Mouse (Mus musculus) frontal cortex, postnatal 36 days (tissue): ENCODE measurements around the gene Prkcd.

ENCODE experiments used
- DNase-seq, 2 experiments: peaks; one replicate each; pipeline ENCODE4 v3.0.0; 2022; ENCODE audit warnings: low spot score in 2 of 2

The Prkcd gene

GRCm38 (mm10) chr14:30635219-30635910, 9.4 kb upstream of the Prkcd start:
- DNase-seq, result no peak

- DNase-seq, result no peak
These were observed 8.4 kb upstream of the Prkcd start for GRCm38 (mm10) chr14:30634418-30634817.

GRCm38 (mm10) chr14:30633708-30634107, 7.7 kb upstream of the Prkcd start:
- no peak for DNase-seq

- DNase-seq, result no peak
These were observed 5.8 kb upstream of the Prkcd start for GRCm38 (mm10) chr14:30631834-30632233.

- DNase-seq, result peak in 1 of 2 experiments; percentile 24
These were observed 5.0 kb upstream of the Prkcd start for GRCm38 (mm10) chr14:30630811-30631576.

GRCm38 (mm10) chr14:30629839-30630238, 3.8 kb upstream of the Prkcd start:
- DNase-seq, result no peak

GRCm38 (mm10) chr14:30628235-30628634, 2.2 kb upstream of the Prkcd start:
- no peak for DNase-seq

- DNase-seq, result no peak
These were observed 1.0 kb upstream of the Prkcd start for GRCm38 (mm10) chr14:30626756-30627742.

- DNase-seq, result peak in 1 of 2 experiments; percentile 18
These were observed 741 bp downstream of the Prkcd start for GRCm38 (mm10) chr14:30625131-30625807.

GRCm38 (mm10) chr14:30624277-30624721, 1.7 kb downstream of the Prkcd start:
- no peak for DNase-seq

GRCm38 (mm10) chr14:30622556-30622955, 3.5 kb downstream of the Prkcd start:
- DNase-seq, result no peak

- DNase-seq, result no peak
These were observed 3.9 kb downstream of the Prkcd start for GRCm38 (mm10) chr14:30622130-30622529.

- no peak for DNase-seq
These were observed 5.9 kb downstream of the Prkcd start for GRCm38 (mm10) chr14:30619982-30620578.

GRCm38 (mm10) chr14:30618746-30619275, 7.2 kb downstream of the Prkcd start:
- DNase-seq, result no peak

GRCm38 (mm10) chr14:30616751-30617150, 9.3 kb downstream of the Prkcd start:
- no peak for DNase-seq

GRCm38 (mm10) chr14:30612962-30613715, 12.9 kb downstream of the Prkcd start:
- no peak for DNase-seq

GRCm38 (mm10) chr14:30612523-30612922, 13.5 kb downstream of the Prkcd start:
- peak; percentile 51 to 56 for DNase-seq

GRCm38 (mm10) chr14:30610940-30611339, 15.1 kb downstream of the Prkcd start:
- no peak for DNase-seq

GRCm38 (mm10) chr14:30610304-30610703, 15.7 kb downstream of the Prkcd start:
- DNase-seq, result no peak

GRCm38 (mm10) chr14:30609499-30609898, 16.5 kb downstream of the Prkcd start:
- DNase-seq, result no peak
